Mouse (Mus musculus): ENCODE measurements around the gene Papss1.

Gene Papss1

GRCm38 (mm10) chr3:131564430-131565256 is at the start of gene Papss1:
TSS of gene Papss1 (plus strand) at chr3:131564768.
- peak; percentile 100 for DNase-seq

- peak; percentile 64 for DNase-seq
Observed at GRCm38 (mm10) chr3:131516332-131516999, 48.1 kb upstream of the Papss1 start.

GRCm38 (mm10) chr3:131517756-131518155 is 46.8 kb upstream of the Papss1 start:
- peak; percentile 1 for DNase-seq

- DNase-seq = no peak
Observed at GRCm38 (mm10) chr3:131521206-131521605, 43.4 kb upstream of the Papss1 start.

- peak; percentile 13 for DNase-seq
Observed at GRCm38 (mm10) chr3:131522243-131522642, 42.3 kb upstream of the Papss1 start.

GRCm38 (mm10) chr3:131523749-131524148 is 40.8 kb upstream of the Papss1 start:
- no peak for DNase-seq

GRCm38 (mm10) chr3:131524210-131524609 is 40.4 kb upstream of the Papss1 start:
- peak; percentile 15 for DNase-seq

- peak; percentile 35 for DNase-seq
Observed at GRCm38 (mm10) chr3:131524779-131525178, 39.8 kb upstream of the Papss1 start.

- DNase-seq = peak; percentile 72
Observed at GRCm38 (mm10) chr3:131525229-131525628, 39.3 kb upstream of the Papss1 start.

- peak; percentile 76 for DNase-seq
Observed at GRCm38 (mm10) chr3:131541244-131541942, 23.2 kb upstream of the Papss1 start.

- peak; percentile 44 for DNase-seq
Observed at GRCm38 (mm10) chr3:131547562-131547961, 17.0 kb upstream of the Papss1 start.

- DNase-seq = peak; percentile 79
Observed at GRCm38 (mm10) chr3:131550046-131550445, 14.5 kb upstream of the Papss1 start.

- DNase-seq = peak; percentile 30
Observed at GRCm38 (mm10) chr3:131552349-131553254, 12.0 kb upstream of the Papss1 start.

- DNase-seq = peak; percentile 64
Observed at GRCm38 (mm10) chr3:131555771-131556170, 8.8 kb upstream of the Papss1 start.

- no peak for DNase-seq
Observed at GRCm38 (mm10) chr3:131561591-131561990, 3.0 kb upstream of the Papss1 start.

- DNase-seq = no peak
Observed at GRCm38 (mm10) chr3:131565257-131565610, 666 bp downstream of the Papss1 start.

- DNase-seq = peak; percentile 57
Observed at GRCm38 (mm10) chr3:131566281-131566680, 1.7 kb downstream of the Papss1 start.

GRCm38 (mm10) chr3:131570506-131570905 is 5.9 kb downstream of the Papss1 start:
- DNase-seq = peak; percentile 51

GRCm38 (mm10) chr3:131573555-131573954 is 9.0 kb downstream of the Papss1 start:
- DNase-seq = no peak

- DNase-seq = no peak
Observed at GRCm38 (mm10) chr3:131578434-131579104, 14.0 kb downstream of the Papss1 start.

- DNase-seq = no peak
Observed at GRCm38 (mm10) chr3:131580040-131580439, 15.5 kb downstream of the Papss1 start.

GRCm38 (mm10) chr3:131581096-131581495 is 16.5 kb downstream of the Papss1 start:
- peak; percentile 83 for DNase-seq
